Mouse (Mus musculus): ENCODE measurements around the gene Phlpp1.

Gene Phlpp1

GRCm38 (mm10) chr1:106316641-106317304 lies 145.2 kb downstream of the Phlpp1 start:
- no peak for DNase-seq (ENCODE audit: low spot score)

DNA sequence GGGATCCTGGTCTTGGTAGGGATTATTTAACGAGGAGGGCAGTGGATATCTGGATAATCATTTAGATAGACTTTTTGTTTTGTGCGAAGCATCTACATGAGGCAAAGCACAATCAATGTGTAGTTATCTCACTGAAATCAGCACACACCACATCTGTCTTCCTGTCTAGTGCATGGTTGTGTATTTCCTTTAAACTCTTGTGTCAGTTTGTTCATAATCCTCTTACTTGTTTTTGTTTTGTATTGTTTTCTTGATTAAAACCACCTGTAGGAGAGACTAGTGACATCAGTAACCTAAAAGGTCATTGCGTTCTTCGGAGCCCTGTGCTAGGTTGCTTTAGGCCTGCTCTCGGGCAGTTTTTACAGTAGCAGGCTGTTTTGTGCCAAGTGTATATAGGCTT lies 146.8 kb downstream of the Phlpp1 start:
- no peak for DNase-seq (ENCODE audit: low spot score)

DNA sequence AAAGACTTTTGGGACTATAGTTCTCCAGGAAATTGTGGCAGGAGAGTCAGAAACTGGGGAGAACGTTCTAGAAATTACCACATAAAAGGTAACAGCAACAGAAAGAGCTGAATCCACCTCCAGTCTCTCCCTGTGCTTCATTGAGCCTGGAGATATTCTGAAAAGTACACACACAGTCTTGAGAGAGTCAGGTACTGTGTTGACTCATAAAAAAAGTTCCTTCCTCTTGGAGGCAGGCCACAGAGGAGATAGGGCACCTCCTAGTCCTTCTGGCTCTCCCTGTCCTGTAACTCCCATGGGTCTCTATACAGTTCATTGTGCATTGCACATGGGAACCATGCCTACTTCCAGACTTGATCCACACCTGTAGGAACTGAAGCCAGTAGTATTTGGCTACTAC lies 149.0 kb downstream of the Phlpp1 start:
- no peak for DNase-seq (ENCODE audit: low spot score)

GRCm38 (mm10) chr1:106321432-106322126 lies 150.0 kb downstream of the Phlpp1 start:
- DNase-seq (ENCODE audit: low spot score), result no peak

DNA sequence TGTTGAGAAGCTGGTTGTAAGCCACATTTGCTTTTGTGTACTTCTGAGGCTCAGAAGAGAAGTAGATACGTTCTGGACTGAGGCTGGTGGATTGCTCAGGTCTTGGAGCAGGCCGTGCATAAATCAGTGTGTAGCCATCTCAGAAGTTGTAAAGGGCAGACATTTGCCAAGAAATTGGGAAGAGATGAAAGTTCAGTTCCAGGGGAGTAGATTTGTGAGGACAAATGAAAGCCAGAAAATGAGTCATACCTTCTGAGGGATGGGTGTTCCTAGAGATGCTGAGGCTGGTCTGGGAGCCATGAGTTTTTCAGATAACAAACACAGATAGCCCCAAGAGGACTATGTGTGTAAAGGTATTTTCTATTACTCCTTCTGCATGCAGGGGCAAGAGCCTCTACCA lies 155.1 kb downstream of the Phlpp1 start:
- DNase-seq (ENCODE audit: low spot score), result no peak

- no peak for DNase-seq (ENCODE audit: low spot score)
These were observed 170.5 kb downstream of the Phlpp1 start for GRCm38 (mm10) chr1:106342100-106342499.

DNA sequence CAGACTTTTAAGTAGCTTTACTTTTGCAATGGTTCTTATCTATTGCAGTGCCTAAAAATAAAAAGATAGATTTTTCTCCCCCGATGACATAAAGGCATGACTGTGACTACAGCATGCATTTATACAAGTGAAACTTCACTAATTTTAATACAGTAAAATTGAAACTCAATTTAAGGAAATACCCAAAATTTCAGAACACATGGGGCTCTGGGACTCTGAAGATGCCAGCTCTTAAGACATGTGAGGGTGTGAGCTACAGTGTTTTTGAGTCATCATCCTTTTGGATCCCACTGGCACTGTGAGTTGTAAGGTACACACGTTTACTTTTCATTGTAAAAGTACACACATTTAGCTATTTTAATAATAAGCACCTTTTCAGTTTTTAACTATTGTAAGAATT lies 173.7 kb downstream of the Phlpp1 start:
- no peak for DNase-seq (ENCODE audit: low spot score)

DNA sequence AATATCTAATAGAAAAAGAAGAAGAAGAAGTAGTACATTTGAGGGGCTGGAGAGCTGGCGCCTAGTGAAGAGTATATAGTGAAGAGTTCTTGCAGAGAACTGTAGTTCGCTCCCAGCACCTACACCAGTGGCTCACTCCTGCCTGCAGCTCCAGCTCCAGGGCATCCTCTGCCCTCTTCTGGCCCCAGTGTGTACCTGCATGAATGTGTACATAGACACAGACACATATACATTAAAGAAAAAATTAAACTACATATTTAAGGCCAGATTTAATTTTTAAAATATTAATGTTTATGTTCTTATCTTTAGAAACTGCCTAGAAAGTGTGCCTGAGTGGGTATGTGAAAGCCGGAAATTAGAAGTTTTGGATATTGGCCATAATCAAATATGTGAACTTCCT lies 175.2 kb downstream of the Phlpp1 start:
- no peak for DNase-seq (ENCODE audit: low spot score)

GRCm38 (mm10) chr1:106349116-106349515 lies 177.6 kb downstream of the Phlpp1 start:
- no peak for DNase-seq (ENCODE audit: low spot score)

DNA sequence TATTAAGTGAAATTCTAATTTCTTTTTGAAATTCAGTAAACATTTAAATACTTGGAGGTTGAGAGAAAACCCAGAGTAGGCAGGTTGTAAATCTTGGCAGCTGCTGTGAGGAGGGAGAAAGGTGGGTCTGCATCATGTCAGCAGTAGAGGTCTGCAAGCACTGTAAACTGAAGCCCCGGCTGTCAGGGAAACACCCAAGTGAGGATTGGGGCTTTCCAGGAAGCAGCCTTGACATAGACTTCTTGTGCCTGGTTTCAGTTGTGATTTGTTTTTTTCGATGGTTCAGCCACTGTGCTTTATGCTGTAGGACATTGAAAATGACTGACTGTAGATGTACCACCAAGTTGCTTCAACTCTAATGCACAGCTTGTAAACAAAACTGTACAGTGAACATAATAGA lies 180.0 kb downstream of the Phlpp1 start:
- no peak for DNase-seq (ENCODE audit: low spot score)

DNA sequence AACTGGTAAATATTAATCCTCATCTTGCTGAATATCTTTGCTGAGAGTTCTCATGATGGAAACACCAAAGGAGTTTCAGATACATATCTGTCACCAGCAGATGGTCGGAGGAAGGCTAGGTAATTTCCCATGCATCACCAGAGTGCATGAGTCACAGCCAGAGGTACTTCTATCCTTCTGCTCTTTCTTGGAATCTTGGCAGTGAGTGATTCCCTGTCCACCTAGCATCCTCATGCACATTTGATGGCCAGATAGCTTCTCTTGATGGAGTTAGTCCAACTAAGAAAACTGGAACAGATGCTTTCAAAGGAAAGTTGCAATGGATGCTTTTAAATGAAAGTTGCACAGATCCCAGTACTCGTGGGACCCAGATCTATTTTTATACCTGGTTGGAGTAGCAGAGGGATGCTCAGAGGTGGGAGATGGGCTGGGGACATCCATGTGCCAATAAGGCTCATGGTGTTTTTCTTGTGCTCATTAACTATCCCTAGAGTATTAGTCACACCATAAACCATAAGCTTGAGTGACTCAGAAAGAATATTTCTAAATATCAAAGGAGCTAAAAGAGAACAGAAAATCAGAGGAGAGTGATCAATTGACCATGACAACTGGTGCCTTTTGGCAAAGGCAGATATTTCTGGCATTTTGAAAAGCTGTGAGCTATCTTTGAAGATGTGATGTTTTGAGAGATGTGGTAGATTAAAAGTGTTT lies 181.4 kb downstream of the Phlpp1 start:
- no peak for DNase-seq (ENCODE audit: low spot score)

DNA sequence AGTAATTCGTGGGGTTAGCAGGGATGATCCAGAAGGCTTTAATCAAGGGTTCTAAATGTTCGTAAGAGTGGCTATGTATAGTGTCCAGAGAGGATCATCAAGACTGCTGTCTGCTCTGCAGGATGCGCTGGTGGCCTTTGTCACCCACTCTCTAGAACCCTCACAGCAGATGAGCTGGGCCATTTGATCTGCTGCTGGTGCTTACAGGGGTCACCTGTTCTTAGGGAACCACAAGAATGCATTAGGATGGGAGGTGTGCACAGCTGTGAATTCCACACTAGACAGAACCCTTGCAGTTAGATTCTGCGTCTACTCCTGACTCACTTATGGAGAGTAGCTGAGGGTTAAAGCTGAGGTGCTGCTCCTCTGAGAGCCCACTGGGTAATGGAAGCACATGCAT lies 182.4 kb downstream of the Phlpp1 start:
- no peak for DNase-seq (ENCODE audit: low spot score)

- no peak for DNase-seq (ENCODE audit: low spot score)
These were observed 187.9 kb downstream of the Phlpp1 start for GRCm38 (mm10) chr1:106359474-106359873.

- no peak for DNase-seq (ENCODE audit: low spot score)
These were observed 191.5 kb downstream of the Phlpp1 start for GRCm38 (mm10) chr1:106362841-106363604.

DNA sequence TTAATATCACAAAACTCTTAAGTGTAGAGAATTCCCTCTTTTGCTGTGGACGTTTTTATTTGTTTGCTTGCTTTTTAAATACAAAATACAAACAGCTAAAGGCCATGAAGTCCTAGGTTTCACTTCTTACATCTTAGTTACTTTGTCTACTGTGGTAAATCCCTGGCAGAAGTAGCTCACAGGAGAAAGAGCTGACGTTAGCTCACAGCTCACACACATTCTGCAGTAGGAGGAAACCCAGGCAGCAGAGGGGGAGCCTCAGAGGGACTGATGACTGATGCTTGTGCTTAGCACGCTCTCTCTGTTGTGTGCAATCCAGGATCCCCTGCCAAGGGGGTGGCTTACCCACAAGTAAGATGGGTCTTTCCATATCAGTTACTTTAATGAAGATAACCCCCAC lies 197.8 kb downstream of the Phlpp1 start:
- no peak for DNase-seq (ENCODE audit: low spot score)

- DNase-seq (ENCODE audit: low spot score), result no peak
These were observed 200.9 kb downstream of the Phlpp1 start for GRCm38 (mm10) chr1:106372446-106372845.

- DNase-seq (ENCODE audit: low spot score), result no peak
These were observed 202.1 kb downstream of the Phlpp1 start for GRCm38 (mm10) chr1:106373656-106374055.

- DNase-seq (ENCODE audit: low spot score), result no peak
These were observed 202.7 kb downstream of the Phlpp1 start for GRCm38 (mm10) chr1:106374274-106374673.

- no peak for DNase-seq (ENCODE audit: low spot score)
These were observed 203.4 kb downstream of the Phlpp1 start for GRCm38 (mm10) chr1:106374971-106375370.

DNA sequence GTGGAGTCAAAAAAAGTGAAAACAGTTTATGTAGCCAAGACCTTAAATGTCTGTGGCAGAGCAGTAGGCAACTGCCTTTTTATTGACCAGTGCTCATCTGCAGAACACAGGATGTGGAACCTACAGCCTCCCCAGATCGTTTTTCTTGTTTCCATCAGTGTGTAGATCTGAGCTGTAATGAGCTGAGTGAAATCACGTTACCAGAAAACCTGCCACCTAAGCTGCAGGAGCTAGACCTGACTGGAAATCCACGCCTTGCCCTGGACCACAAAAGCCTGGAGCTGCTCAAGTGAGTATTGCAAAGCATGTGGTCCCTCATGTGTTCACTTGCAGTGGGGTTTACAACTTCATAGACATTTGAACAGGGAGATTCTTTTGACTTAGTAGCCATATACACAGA lies 204.5 kb downstream of the Phlpp1 start:
- no peak for DNase-seq (ENCODE audit: low spot score)

DNA sequence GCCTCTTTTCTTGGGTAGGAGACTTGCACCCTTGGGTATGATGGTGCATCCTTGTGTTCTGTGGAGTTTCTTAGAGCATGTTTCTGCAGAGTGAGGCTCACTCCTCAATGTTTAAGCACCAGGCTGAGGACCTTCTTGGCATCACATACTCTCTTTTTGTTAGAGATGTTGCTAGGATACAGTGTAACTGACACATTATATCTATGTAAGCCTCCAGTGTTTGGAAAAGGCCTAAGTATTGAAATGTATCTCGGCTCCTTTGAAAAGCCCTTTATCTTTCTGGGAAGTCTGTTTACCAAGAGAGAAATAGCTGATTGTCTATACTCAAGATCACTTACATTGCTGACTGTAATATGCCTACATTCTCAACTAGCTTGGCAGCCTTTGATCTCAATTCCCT lies 208.9 kb downstream of the Phlpp1 start:
- DNase-seq (ENCODE audit: low spot score), result no peak

DNA sequence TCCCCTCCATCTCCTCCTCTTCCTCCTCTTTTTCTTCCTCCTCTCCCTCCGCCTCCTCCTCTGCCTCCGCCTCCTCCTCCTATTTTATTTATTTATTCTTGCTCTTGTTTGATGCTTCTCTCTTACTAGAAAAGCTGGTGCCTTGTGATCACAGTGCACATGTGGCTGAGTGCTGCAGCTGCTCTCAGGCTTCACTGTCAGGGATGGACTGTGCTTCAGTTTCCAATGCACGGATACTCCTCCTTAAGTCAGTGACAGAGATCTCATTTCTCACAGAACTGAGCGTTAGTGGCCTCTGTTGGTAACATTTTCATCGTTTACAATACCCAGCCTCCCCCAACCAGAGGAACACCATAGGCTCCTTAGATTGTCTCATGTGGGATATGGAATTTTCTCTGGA lies 215.0 kb downstream of the Phlpp1 start:
- DNase-seq (ENCODE audit: low spot score), result no peak

GRCm38 (mm10) chr1:106387264-106387663 lies 215.7 kb downstream of the Phlpp1 start:
- no peak for DNase-seq (ENCODE audit: low spot score)
